Mouse (Mus musculus) C2C12 (cell line): ENCODE data around the gene Ikbke.

Experiments
- CTCF ChIP-seq: IDR thresholded peaks from one replicate; pipeline ENCODE4 v1.5.1; 2011; ENCODE audit not compliant: control insufficient read depth, insufficient read depth, insufficient read length
- MAX ChIP-seq: IDR thresholded peaks from one replicate; pipeline ENCODE4 v1.6.1; 2011; ENCODE audit warnings: mild to moderate bottlenecking, control low read depth
- MYOG ChIP-seq: IDR thresholded peaks from one replicate; pipeline ENCODE4 v1.6.1; 2011; ENCODE audit not compliant: control insufficient read depth, insufficient read length; ENCODE audit errors: extremely low read depth

GRCm38 (mm10) chr1:131213361-131213760 lies 66.0 kb downstream of the Ikbke start:
- no peak for TF ChIP-seq CTCF
- no peak for TF ChIP-seq MYOG
- TF ChIP-seq MAX = no peak
